Mouse (Mus musculus) thymus, adult 2 months (tissue): ENCODE results near the gene Gm10153. TPM values are rescaled to one million over a fixed set of nuclear protein-coding genes. Genes with fewer than 3 reads are reported as not detected.
"Not testable (repeated sequence)": the region's sequence is repeated elsewhere in the genome, so short reads cannot be mapped to it uniquely, and the experiment has no call there.

Source experiments
- DNase-seq: peaks from one replicate; pipeline ENCODE4 v3.0.0; 2021
- H3K27ac ChIP-seq: fragments of 200-500 bp; 2 replicates; pipeline ENCODE4 v1.5.1; 2012; ENCODE audit warnings: low read length, control low read depth; ENCODE audit not compliant: control insufficient read depth, insufficient read depth
- H3K27me3 ChIP-seq: fragments of 200-500 bp; 2 replicates; pipeline ENCODE4 v1.6.1; 2012; ENCODE audit warnings: mild to moderate bottlenecking, low read length, moderate library complexity, mixed read lengths; ENCODE audit not compliant: control insufficient read depth, insufficient read depth
- H3K36me3 ChIP-seq: fragments of 200-500 bp; 2 replicates; pipeline ENCODE4 v1.6.1; 2012; ENCODE audit warnings: mild to moderate bottlenecking, low read length, moderate library complexity; ENCODE audit not compliant: control insufficient read depth, insufficient read depth
- H3K4me1 ChIP-seq: fragments of 200-500 bp; replicated peaks from 2 replicates; pipeline ENCODE4 v1.6.1; 2012; ENCODE audit warnings: low read length; ENCODE audit not compliant: control insufficient read depth, insufficient read depth
- H3K4me3 ChIP-seq: fragments of 200-500 bp; 2 replicates; pipeline ENCODE4 v1.5.1; 2012; ENCODE audit warnings: mild to moderate bottlenecking, low read length, control low read depth, moderate library complexity; ENCODE audit not compliant: control insufficient read depth, insufficient read depth
- CTCF ChIP-seq: fragments of 200-500 bp; IDR thresholded peaks from 2 replicates; pipeline ENCODE4 v1.5.1; 2012; ENCODE audit warnings: mild to moderate bottlenecking, control low read depth, low read length, moderate library complexity, borderline replicate concordance; ENCODE audit not compliant: control insufficient read depth, poor library complexity, insufficient read depth; ENCODE audit errors: extremely low read depth
- POLR2A ChIP-seq: fragments of 200-500 bp; IDR thresholded peaks from 2 replicates; pipeline ENCODE4 v1.6.1; 2012; ENCODE audit warnings: mild to moderate bottlenecking, low read length, control low read depth, moderate library complexity; ENCODE audit not compliant: control insufficient read depth, poor library complexity, insufficient read depth; ENCODE audit errors: extremely low read depth
- WGBS: fragments of 180-500 bp; shearing (Covaris S2); methylation state at CpG from one replicate; pipeline ENCODE4 v1.1.7; 2018; 5-methylcytosine and 5-hydroxymethylcytosine counted together
- polyA plus RNA-seq: library from polyadenylated mRNA; depleted of rRNA; stranded (reverse); fragments of >200 nt; gene quantifications from 2 replicates; pipeline ENCODE4 v1.2.3, GENCODE M21; 2012

Gm10153 gene
- polyA plus RNA-seq, 1 experiment, result not detected

GRCm38 (mm10) chr7:142205488-142205887 is 15.3 kb upstream of the Gm10153 start:
- no peaks in the 10 kb centered on the region for H3K36me3 ChIP-seq
- no peaks in the 10 kb centered on the region for H3K27me3 ChIP-seq
- H3K4me1 ChIP-seq, result no peaks in the 10 kb centered on the region
- H3K27ac ChIP-seq, result no peak overlapping the region
- no peak overlapping the region for H3K4me3 ChIP-seq
- no peak for TF ChIP-seq CTCF
- no peak for TF ChIP-seq POLR2A
- DNase-seq, result no peak

GRCm38 (mm10) chr7:142201064-142201463 is 10.9 kb upstream of the Gm10153 start, which contains the start of gene Krtap5-3:
TSS of gene Krtap5-3 (plus strand) at chr7:142201364.
- TF ChIP-seq CTCF, result no peak
- TF ChIP-seq POLR2A, result no peak
- WGBS, result 77% methylated on average over 1 of the region's 1 CpGs
- Histone ChIP-seq H3K4me3 (no peak within 1 kb of the TSS), H3K4me1 (no peaks in the 10 kb centered on the region), H3K27me3 (no peaks in the 10 kb centered on the region), H3K36me3 (no peaks in the 10 kb centered on the region), H3K27ac (no peak within 1 kb of the TSS)
- no peak for DNase-seq

- H3K27ac ChIP-seq, result no peak overlapping the region
- DNase-seq, result no peak
- H3K4me1 ChIP-seq, result no peaks in the 10 kb centered on the region
- WGBS, result 64% methylated on average over 2 of the region's 2 CpGs
- no peak overlapping the region for H3K4me3 ChIP-seq
- no peaks in the 10 kb centered on the region for H3K36me3 ChIP-seq
- no peak for TF ChIP-seq CTCF
- no peak for TF ChIP-seq POLR2A
- no peaks in the 10 kb centered on the region for H3K27me3 ChIP-seq
Measured at GRCm38 (mm10) chr7:142198748-142199147, 8.6 kb upstream of the Gm10153 start.

GRCm38 (mm10) chr7:142188156-142188555 is 2.0 kb downstream of the Gm10153 start:
- H3K4me3 ChIP-seq, result no peak overlapping the region
- H3K27me3 ChIP-seq, result no peaks in the 10 kb centered on the region
- WGBS, result 79% methylated on average over 2 of the region's 2 CpGs
- no peak for TF ChIP-seq CTCF
- no peak for TF ChIP-seq POLR2A
- H3K4me1 ChIP-seq, result no peaks in the 10 kb centered on the region
- no peak for DNase-seq
- no peak overlapping the region for H3K27ac ChIP-seq
- H3K36me3 ChIP-seq, result no peaks in the 10 kb centered on the region

- 43% methylated on average over 1 of the region's 1 CpGs for WGBS
- Histone ChIP-seq H3K4me3 (no peak overlapping the region), H3K4me1 (no peaks in the 10 kb centered on the region), H3K27me3 (no peaks in the 10 kb centered on the region), H3K27ac (no peak overlapping the region), H3K36me3 (no peaks in the 10 kb centered on the region)
- TF ChIP-seq POLR2A (no peak), CTCF (no peak)
- no peak for DNase-seq
Measured at GRCm38 (mm10) chr7:142181021-142181420, 9.2 kb downstream of the Gm10153 start.

GRCm38 (mm10) chr7:142178685-142179084 is 11.5 kb downstream of the Gm10153 start:
- no peak for DNase-seq
- TF ChIP-seq POLR2A, result no peak
- no peak for TF ChIP-seq CTCF
- Histone ChIP-seq H3K27ac (no peak overlapping the region), H3K4me1 (no peaks in the 10 kb centered on the region), H3K36me3 (no peaks in the 10 kb centered on the region), H3K27me3 (no peaks in the 10 kb centered on the region), H3K4me3 (no peak overlapping the region)
- WGBS, result 93% methylated on average over 1 of the region's 1 CpGs

- not testable (repeated sequence) for DNase-seq, H3K4me3 ChIP-seq, H3K4me1 ChIP-seq, H3K27ac ChIP-seq, H3K27me3 ChIP-seq, H3K36me3 ChIP-seq
Measured at GRCm38 (mm10) chr7:142175905-142176304, 14.3 kb downstream of the Gm10153 start, which contains the start of gene Krtap5-2. TSS of gene Krtap5-2 (minus strand) at chr7:142176005.
